Mouse (Mus musculus) neural tube, embryonic 15.5 days (tissue): ENCODE measurements around the gene Adam22. TPM values are rescaled to one million over a fixed set of nuclear protein-coding genes. Genes with fewer than 3 reads are reported as not detected.
"Not testable (repeated sequence)": the region's sequence is repeated elsewhere in the genome, so short reads cannot be mapped to it uniquely, and the experiment has no call there.

Experiments
- ATAC-seq: fragments of 200-750 bp; cut with Nextera tagmentation; 2 replicates; pipeline ENCODE4 v1.8.0; 2017; ENCODE audit warnings: mild to moderate bottlenecking, moderate TSS enrichment, moderate library complexity; ENCODE audit not compliant: low FRiP score
- H3K27ac ChIP-seq: fragments of 300-500 bp; sonication (generic); replicated peaks from 2 replicates; pipeline ENCODE4 v1.5.1; 2015; ENCODE audit warnings: mild to moderate bottlenecking, inconsistent platforms
- H3K27me3 ChIP-seq: fragments of 300-500 bp; sonication (generic); replicated peaks from 2 replicates; pipeline ENCODE4 v1.6.1; 2015; ENCODE audit warnings: inconsistent platforms
- H3K36me3 ChIP-seq: fragments of 300-500 bp; sonication (generic); 2 replicates; pipeline ENCODE4 v1.6.1; 2015; ENCODE audit warnings: inconsistent platforms
- H3K4me1 ChIP-seq: fragments of 300-500 bp; sonication (generic); 2 replicates; pipeline ENCODE4 v1.6.1; 2015; ENCODE audit warnings: inconsistent platforms
- H3K4me2 ChIP-seq: fragments of 300-500 bp; sonication (generic); 2 replicates; pipeline ENCODE4 v1.6.1; 2015; ENCODE audit warnings: inconsistent platforms, mild to moderate bottlenecking, moderate library complexity
- H3K4me3 ChIP-seq: fragments of 300-500 bp; sonication (generic); replicated peaks from 2 replicates; pipeline ENCODE4 v1.5.1; 2015; ENCODE audit warnings: mild to moderate bottlenecking, inconsistent platforms
- H3K9ac ChIP-seq: fragments of 300-500 bp; sonication (generic); replicated peaks from 2 replicates; pipeline ENCODE4 v1.6.1; 2015; ENCODE audit warnings: mild to moderate bottlenecking, inconsistent platforms
- H3K9me3 ChIP-seq: fragments of 300-500 bp; sonication (generic); replicated peaks from 2 replicates; pipeline ENCODE4 v1.6.1; 2016; ENCODE audit warnings: inconsistent platforms
- WGBS: fragments of 180-500 bp; shearing (Covaris S2); methylation state at CpG from one replicate; pipeline ENCODE4 v1.1.7; 2015; ENCODE audit warnings: mixed read lengths; 5-methylcytosine and 5-hydroxymethylcytosine counted together
- polyA plus RNA-seq: library from polyadenylated mRNA; unstranded; fragments of >200 nt; fragmentation: Nextera tagmentation; extraction: Ambion mirVana; gene quantifications from 2 replicates; pipeline ENCODE4 v1.2.1, GENCODE M21; 2015

Gene Adam22
- polyA plus RNA-seq, 1 experiment from 2014 or later = 42.3 TPM

DNA sequence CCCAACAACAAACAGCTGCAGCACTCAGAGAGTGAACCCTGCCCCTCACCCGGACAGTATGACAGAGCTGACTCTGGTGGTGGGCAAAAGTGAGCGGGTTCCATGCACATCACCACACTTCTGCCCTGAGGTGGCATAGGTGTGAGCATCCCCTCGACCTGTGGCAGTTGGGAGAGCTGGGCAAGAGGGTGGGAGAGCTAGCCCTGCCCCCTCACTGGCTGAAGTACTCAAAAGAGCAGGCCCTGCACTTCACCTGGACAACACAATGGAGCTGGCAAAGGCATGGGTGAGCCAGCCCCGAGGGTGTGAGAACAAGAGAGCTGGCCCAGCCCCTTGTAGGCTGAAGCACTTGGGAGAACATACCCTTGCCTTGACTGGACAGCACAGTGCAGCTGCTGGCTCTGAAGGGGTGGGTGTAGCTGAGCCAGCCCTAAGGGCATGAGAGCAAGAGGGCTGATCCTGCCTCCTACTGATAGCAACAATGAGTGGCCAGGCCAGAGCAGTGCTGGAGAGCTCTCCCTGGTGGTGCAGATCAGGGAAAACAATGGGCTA is 124.8 kb downstream of the Adam22 start:
- no peak overlapping the region for H3K4me3 ChIP-seq
- no peaks in the 10 kb centered on the region for H3K36me3 ChIP-seq
- ATAC-seq = peak; percentile 47; the same call in 1 of the 2 replicates
- 65% methylated on average over 4 of the region's 4 CpGs for WGBS
- H3K4me1 ChIP-seq = no peaks in the 10 kb centered on the region
- H3K4me2 ChIP-seq = no peak overlapping the region
- H3K27ac ChIP-seq = no peak overlapping the region
- no peaks in the 10 kb centered on the region for H3K9me3 ChIP-seq
- H3K27me3 ChIP-seq = no peaks in the 10 kb centered on the region
- H3K9ac ChIP-seq = no peak overlapping the region

DNA sequence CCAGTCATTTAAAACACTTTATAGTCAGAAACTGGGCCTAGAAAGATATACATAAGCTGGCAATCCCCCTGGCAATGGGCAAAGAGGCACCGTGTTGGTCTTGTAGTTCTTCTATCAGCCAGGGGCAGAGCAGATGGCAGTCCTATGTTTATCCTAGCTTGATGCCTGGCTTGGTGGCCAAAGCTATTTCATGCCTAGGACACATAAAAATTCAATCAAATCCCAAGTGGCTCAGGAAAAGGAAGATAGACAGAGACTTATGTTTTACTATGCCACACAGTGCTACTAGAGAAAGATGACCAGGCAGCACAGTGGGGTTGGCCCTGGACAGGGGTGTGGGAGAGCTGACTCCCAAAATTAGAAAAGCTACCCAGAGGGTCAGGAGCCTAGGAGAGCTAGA is 125.3 kb downstream of the Adam22 start:
- H3K9ac ChIP-seq = no peak overlapping the region
- no peak; the same call in 1 of the 2 replicates for ATAC-seq

DNA sequence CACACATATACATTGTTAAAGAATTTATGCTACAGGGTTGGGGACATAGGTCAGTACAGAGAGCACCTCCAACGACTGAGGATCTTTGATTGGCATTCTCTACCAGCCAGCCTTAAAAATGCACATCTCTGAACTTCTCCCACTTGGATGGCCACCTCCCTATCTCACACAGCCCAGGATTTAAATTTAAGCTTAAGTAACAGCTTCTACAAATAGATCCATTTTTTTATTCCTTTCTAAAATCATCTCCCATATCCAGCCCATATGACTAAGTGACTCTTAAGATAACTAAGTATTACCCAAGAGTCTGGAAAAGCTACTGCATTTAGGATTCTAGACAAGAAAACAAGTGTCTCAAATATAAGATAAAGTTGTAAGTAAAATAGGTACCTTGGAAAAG is 140.9 kb downstream of the Adam22 start:
- WGBS = 89% methylated on average over 1 of the region's 1 CpGs
- no peak overlapping the region for H3K4me3 ChIP-seq

More for the DNA sequence above, 125.3 kb downstream of the Adam22 start:
- 77% methylated on average over 1 of the region's 1 CpGs for WGBS
- Histone ChIP-seq H3K4me3 (no peak overlapping the region), H3K27ac (no peak overlapping the region), H3K4me1 (no peaks in the 10 kb centered on the region), H3K36me3 (no peaks in the 10 kb centered on the region), H3K4me2 (no peak overlapping the region), H3K27me3 (no peaks in the 10 kb centered on the region), H3K9me3 (no peaks in the 10 kb centered on the region)

DNA sequence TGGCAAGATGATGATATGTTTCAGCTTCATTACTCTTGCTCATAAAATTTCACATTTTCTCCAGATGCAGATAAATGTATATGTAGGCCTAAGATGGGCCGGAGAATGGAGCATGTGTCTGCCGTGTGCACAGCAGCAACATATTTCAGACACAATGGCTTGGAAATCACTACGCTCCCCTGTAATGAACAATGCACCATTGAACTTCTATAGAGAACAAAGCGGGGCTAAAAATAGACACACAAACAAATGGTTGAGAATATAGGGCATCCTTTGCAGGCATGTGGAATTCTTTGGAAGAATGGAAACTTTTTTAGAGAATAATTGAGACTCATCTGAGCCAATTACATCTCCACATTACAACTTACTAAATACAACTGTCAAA is 143.6 kb downstream of the Adam22 start:
- no peak overlapping the region for H3K9ac ChIP-seq
- peak; percentile 66 for ATAC-seq
- no peaks in the 10 kb centered on the region for H3K9me3 ChIP-seq
- H3K27me3 ChIP-seq = no peaks in the 10 kb centered on the region
- no peaks in the 10 kb centered on the region for H3K36me3 ChIP-seq
- WGBS = 47% methylated on average over 4 of the region's 4 CpGs
- no peak overlapping the region for H3K4me2 ChIP-seq
- 0 out of 2 replicates have a peak, but pooled peaks cover 3% of the 10 kb centered on the region for H3K4me1 ChIP-seq
- no peak overlapping the region for H3K4me3 ChIP-seq
- H3K27ac ChIP-seq = no peak overlapping the region

More for the DNA sequence above, 140.9 kb downstream of the Adam22 start:
- H3K27ac ChIP-seq = no peak overlapping the region
- no peaks in the 10 kb centered on the region for H3K27me3 ChIP-seq
- no peak overlapping the region for H3K4me2 ChIP-seq
- no peak for ATAC-seq
- H3K36me3 ChIP-seq = no peaks in the 10 kb centered on the region
- no peak overlapping the region for H3K9ac ChIP-seq
- no peaks in the 10 kb centered on the region for H3K9me3 ChIP-seq
- 0 out of 2 replicates have a peak, but pooled peaks cover 3% of the 10 kb centered on the region for H3K4me1 ChIP-seq

DNA sequence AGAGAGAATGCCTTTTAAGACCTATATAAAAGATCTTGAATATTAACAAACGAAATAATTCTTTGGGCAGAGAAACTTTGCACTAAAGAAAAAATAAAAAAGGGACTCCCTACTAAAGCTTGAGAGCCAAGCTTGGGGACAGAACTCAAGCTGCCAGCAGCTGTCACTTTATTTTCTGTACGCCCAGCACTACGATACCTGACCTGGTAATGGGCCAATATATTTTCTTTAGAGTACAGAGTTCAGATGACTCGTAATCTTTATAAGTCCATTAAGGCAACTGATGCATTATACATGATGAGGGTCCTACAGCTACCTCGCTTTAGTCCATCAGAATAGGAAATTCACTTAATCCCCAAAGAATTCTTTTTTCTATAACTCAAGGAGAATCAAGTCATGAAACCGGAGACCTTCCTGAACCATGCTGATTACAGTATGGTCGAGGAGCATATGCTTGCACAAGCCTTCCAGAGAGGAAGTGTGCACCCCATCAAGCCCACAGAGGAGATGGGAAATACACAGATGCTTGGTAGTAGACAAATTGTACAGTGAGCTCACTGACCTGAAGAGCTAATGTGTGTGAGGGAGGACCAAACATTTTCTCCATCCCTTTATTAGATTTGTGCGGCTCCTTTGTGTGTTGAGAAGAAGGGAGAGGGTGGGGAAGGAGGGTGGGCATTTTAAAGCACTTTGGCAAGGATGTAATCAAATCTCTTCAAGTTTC is 144.2 kb downstream of the Adam22 start:
- H3K27me3 ChIP-seq = no peaks in the 10 kb centered on the region
- WGBS = 70% methylated on average over 8 of the region's 8 CpGs
- H3K27ac ChIP-seq = no peak overlapping the region; the same call in 1 of the 2 replicates
- 0 out of 2 replicates have a peak, but pooled peaks cover 3% of the 10 kb centered on the region for H3K4me1 ChIP-seq
- no peak overlapping the region for H3K4me3 ChIP-seq
- H3K9ac ChIP-seq = no peak overlapping the region
- peak; percentile 45 for ATAC-seq
- no peak overlapping the region for H3K4me2 ChIP-seq
- no peaks in the 10 kb centered on the region for H3K9me3 ChIP-seq
- no peaks in the 10 kb centered on the region for H3K36me3 ChIP-seq

DNA sequence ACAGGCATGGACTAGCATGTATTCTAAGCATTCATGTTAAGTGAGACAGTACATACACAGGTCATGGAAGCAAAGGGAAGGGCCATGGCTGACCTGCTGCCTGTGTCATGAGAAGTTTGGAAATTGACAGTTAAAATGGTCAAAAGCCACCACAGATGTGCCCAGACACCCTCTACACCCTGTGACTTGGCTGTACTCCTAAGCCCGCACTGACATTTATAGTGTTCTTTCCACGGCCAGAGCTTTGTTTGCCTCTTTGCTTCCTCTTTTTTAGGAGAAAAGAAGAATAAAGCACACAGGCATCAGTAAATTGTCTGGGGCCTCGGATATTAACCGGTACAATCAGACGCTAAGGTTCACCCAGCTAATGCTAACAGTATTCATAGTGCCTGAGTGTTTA is 146.3 kb downstream of the Adam22 start:
- Histone ChIP-seq H3K4me2 (no peak overlapping the region), H3K27me3 (no peaks in the 10 kb centered on the region), H3K36me3 (no peaks in the 10 kb centered on the region), H3K9me3 (no peaks in the 10 kb centered on the region), H3K4me3 (no peak overlapping the region), H3K4me1 (0 out of 2 replicates have a peak, but pooled peaks cover 3% of the 10 kb centered on the region), H3K27ac (no peak overlapping the region), H3K9ac (no peak overlapping the region)
- 81% methylated on average over 5 of the region's 5 CpGs for WGBS
- ATAC-seq = no peak

DNA sequence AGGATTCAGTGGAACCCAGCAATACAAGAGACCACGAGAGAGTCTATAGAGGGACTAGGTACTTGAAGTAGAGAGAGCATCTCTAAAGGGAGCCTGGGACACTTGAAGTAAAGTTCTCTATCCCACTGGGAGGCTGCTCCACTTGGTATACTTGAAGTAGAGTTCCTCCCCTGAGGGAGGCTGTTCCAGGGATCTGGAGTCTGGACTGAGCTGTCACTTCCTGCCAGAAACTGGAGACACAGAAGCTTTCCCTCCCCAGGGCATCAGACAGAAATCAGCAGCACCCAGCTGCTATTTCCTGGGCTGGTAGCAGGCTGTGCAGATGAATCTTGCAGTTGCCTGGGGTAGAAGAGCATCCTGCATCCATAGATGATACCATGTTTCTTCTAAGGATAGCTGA is 152.1 kb downstream of the Adam22 start:
- Histone ChIP-seq H3K36me3 (no peaks in the 10 kb centered on the region), H3K4me2 (no peak overlapping the region), H3K27ac (no peak overlapping the region), H3K27me3 (no peaks in the 10 kb centered on the region), H3K9ac (no peak overlapping the region), H3K4me1 (no peaks in the 10 kb centered on the region), H3K4me3 (no peak overlapping the region), H3K9me3 (no peaks in the 10 kb centered on the region)
- 89% methylated on average over 1 of the region's 1 CpGs for WGBS
- no peak for ATAC-seq

DNA sequence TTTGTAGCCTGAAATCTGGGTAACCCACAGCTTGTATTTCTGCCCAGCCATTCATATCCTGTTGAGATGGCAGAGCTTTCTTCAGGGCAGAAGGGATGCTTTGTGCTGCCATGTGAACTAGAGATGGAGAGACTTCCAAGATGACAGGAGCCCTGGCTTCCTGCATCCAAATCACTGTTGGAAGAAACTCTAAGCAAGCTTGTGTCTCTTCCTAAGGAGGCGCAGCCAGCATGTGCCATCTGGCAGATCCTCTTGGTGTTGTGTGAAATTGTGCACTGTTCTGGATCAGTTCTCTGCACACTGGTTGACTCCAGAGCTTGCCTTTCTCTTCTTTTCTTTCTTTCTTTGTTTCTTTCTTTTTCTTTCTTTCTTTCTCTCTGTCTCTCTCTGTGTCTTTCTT is 183.0 kb downstream of the Adam22 start:
- not testable (repeated sequence) for H3K27ac ChIP-seq, H3K9me3 ChIP-seq, H3K4me2 ChIP-seq, ATAC-seq, H3K4me3 ChIP-seq, H3K4me1 ChIP-seq, H3K9ac ChIP-seq, H3K27me3 ChIP-seq, H3K36me3 ChIP-seq
- 96% methylated on average over 1 of the region's 1 CpGs for WGBS

DNA sequence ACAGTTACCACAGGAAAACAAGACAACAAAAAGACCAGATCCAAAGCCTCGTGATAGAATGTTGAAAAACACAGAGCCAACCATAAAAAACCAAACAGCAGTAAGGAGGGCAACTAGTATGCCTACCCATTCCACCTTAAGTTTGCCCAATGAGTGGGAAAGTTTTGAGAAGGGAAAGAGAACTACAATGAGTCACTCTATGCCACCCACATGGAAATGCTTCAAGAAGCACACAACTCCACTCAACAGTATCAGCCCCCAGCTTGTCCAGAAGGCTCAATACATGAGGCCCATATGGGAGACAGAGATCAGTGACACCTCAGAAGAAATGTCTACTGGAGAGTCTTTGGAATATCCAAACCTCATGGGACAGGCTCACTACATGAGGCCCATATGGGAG is 187.3 kb downstream of the Adam22 start:
- Histone ChIP-seq H3K36me3 (no peaks in the 10 kb centered on the region), H3K4me1 (no peaks in the 10 kb centered on the region), H3K9me3 (no peaks in the 10 kb centered on the region), H3K27ac (no peak overlapping the region), H3K9ac (no peak overlapping the region), H3K4me2 (no peak overlapping the region), H3K4me3 (no peak overlapping the region), H3K27me3 (no peaks in the 10 kb centered on the region)
- WGBS = 86% methylated on average over 1 of the region's 1 CpGs
- no peak for ATAC-seq

DNA sequence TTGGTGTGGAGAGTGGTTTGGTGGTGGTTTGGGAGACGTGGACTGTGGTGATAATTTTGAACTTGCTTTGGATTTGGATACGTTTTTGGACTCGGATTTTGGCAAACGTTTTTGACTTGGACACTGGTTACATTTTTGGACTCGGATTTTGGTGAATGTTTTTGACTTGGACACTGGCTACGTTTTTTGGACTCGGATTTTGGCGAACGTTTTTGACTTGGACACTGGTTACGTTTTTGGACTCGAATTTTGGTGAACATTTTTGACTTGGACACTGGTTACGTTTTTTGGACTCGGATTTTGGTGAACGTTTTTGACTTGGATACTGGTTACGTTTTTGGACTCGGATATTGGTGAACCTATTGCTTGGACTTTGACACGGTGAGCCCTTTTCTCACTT is 189.8 kb downstream of the Adam22 start:
- Histone ChIP-seq H3K27me3 (no peaks in the 10 kb centered on the region), H3K9ac (no peak overlapping the region), H3K9me3 (no peaks in the 10 kb centered on the region), H3K4me3 (no peak overlapping the region), H3K27ac (no peak overlapping the region), H3K4me2 (no peak overlapping the region), H3K4me1 (no peaks in the 10 kb centered on the region), H3K36me3 (no peaks in the 10 kb centered on the region)
- no peak for ATAC-seq
- WGBS = 91% methylated on average over 17 of the region's 17 CpGs

DNA sequence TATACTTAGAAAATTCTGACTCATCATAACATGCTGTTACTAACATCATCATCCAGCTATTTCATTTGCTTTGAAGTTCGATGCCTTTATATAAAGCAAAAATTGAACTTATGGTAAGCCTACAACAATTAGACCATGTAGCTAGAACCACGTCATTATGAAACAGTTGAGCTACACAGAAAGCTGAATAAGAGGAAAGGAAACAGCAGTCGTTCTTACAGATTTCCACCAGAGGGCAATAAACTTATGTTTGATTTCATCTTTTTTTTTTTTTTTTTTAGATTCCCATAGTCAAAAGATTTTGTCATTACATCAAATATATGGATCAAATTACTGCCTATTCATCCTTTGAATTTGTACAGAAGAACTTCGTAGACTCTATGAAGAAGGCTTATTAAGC is 203.2 kb downstream of the Adam22 start:
- no peaks in the 10 kb centered on the region for H3K4me1 ChIP-seq
- H3K4me2 ChIP-seq = no peak overlapping the region
- H3K9ac ChIP-seq = no peak overlapping the region
- no peaks in the 10 kb centered on the region for H3K9me3 ChIP-seq
- ATAC-seq = no peak
- no peak overlapping the region for H3K4me3 ChIP-seq
- no peak overlapping the region for H3K27ac ChIP-seq
- H3K27me3 ChIP-seq = no peaks in the 10 kb centered on the region
- WGBS = 53% methylated on average over 4 of the region's 4 CpGs
- no peaks in the 10 kb centered on the region for H3K36me3 ChIP-seq

DNA sequence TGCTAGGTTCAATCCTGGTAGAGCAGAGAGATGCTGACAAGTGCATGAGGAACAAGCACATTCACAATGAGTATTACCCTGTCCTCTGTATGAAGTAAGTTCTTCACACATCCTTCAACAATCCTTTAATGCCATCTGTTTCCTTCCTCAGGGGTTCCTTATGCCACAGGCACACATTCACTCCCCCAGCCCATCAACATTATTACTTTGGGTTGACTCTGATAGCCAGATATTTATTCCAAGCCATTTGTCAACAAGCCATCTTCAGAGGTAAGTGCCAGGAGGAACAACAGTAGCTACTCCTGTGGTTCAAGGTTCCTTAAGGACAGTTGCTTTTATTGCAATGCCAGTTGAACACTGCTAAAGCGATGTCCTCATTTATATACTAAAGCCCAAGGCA is 216.3 kb downstream of the Adam22 start:
- WGBS = 94% methylated on average over 1 of the region's 1 CpGs
- Histone ChIP-seq H3K27me3 (no peaks in the 10 kb centered on the region), H3K9ac (no peak overlapping the region), H3K27ac (no peak overlapping the region), H3K36me3 (no peaks in the 10 kb centered on the region), H3K4me2 (no peak overlapping the region), H3K4me3 (no peak overlapping the region), H3K4me1 (no peaks in the 10 kb centered on the region), H3K9me3 (no peaks in the 10 kb centered on the region)
- ATAC-seq = no peak
